Mouse (Mus musculus): ENCODE data around the gene Xpnpep2.

- TF ChIP-seq CTCF (IDR thresholded peaks at IDR 0.05; ENCODE audit: low read depth) (no peak), EP300 (IDR thresholded peaks at IDR 0.05; ENCODE audit: low read depth) (no peak)
Measured at GRCm38 (mm10) chrX:48170368-48170767, 61.8 kb downstream of the Xpnpep2 start.

All from heart, postnatal 0 days (tissue).